Comparison of ENCODE assay signal across 8 mouse cellular contexts in the genomic region with DNA sequence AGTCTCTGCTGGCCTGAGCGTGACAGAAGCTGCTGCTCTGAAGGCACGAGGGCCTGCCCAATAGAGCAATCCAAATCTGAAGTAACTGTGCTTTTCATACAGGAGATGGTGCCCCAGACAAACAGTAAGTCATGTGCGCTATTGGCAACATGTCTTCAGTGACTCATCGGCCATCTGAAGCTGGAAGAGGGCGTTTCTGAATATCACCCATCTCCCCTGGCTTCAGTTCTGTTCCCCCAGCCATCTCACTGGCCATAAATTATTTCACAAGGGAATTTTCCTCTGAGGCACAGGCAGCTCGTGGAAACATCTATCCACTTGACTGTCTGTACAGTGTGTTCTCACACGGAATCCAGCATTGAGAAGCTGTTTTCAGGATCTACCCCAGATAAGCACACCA. TPM values are rescaled to one million over a fixed set of nuclear protein-coding genes. Genes with fewer than 3 reads are reported as not detected.
A peak's percentile ranks its signal among the peaks of the same experiment; 100 is the strongest.
DNase-seq lines count a peak whose midpoint lies in the region; ATAC-seq and TF ChIP-seq lines count a peak whose summit lies in the region.

No protein-coding gene starts in this region.

- no peak for DNase-seq in left cerebral cortex, adult 2 months (ENCODE audit: extremely low spot score in 1 of 2, low spot score in 2 of 2)
- DNase-seq in left cerebral cortex, postnatal 10 days (ENCODE audit: extremely low spot score in 1 of 2, low spot score in 2 of 2): no peak
- peak; percentile 60 for DNase-seq in adrenal gland, postnatal 10 days
- DNase-seq in gastrocnemius, adult 18-20 months (ENCODE audit: low spot score): peak; percentile 89
- peak; percentile 82 for DNase-seq in lung, postnatal 10 days
- no peak for DNase-seq in right cerebral cortex, postnatal 25 days
- no peak for DNase-seq in liver

- H3K27me3 ChIP-seq in intestine, postnatal 0 days (replicated peaks; ENCODE audit: control insufficient read depth, insufficient read depth, low read length): no peaks in the 10 kb centered on the region

- intact Hi-C loops in left cerebral cortex, adult 2 months (cut with DNase I): no loop called here
- intact Hi-C loops in left cerebral cortex, postnatal 10 days (cut with DNase I): no loop called here

- 50% methylated on average over 7 of the region's 7 CpGs for WGBS in intestine, postnatal 0 days

- no peak overlapping the region for H3K9ac ChIP-seq in intestine, postnatal 0 days (ENCODE audit: low read depth, low read length)

- 0 out of 2 replicates have a peak, but pooled peaks cover 4% of the 10 kb centered on the region for H3K4me1 ChIP-seq in intestine, postnatal 0 days (replicated peaks; ENCODE audit: control insufficient read depth, insufficient read depth, low read length)

- TF ChIP-seq CTCF in left cerebral cortex, adult 2 months (IDR thresholded peaks at IDR 0.05): no peak
- peak; percentile 34; the same call in 1 of the 2 replicates for TF ChIP-seq CTCF in intestine, postnatal 0 days (IDR thresholded peaks at IDR 0.05; ENCODE audit: low read depth)

- H3K4me3 ChIP-seq in left cerebral cortex, adult 2 months: no peak overlapping the region
- no peak overlapping the region for H3K4me3 ChIP-seq in intestine, postnatal 0 days (ENCODE audit: low read depth, low read length)

- no peaks in the 10 kb centered on the region for H3K9me3 ChIP-seq in intestine, postnatal 0 days (ENCODE audit: control insufficient read depth)

- ATAC-seq in intestine, postnatal 0 days: peak; percentile 39

- H3K36me3 ChIP-seq in intestine, postnatal 0 days (ENCODE audit: control insufficient read depth, insufficient read depth): peaks cover 32% of the 10 kb centered on the region

- H3K27ac ChIP-seq in left cerebral cortex, adult 2 months: peak overlapping the region; percentile 55; the same call in 1 of the 2 replicates
- H3K27ac ChIP-seq in intestine, postnatal 0 days (ENCODE audit: low read depth, low read length): peak overlapping the region; percentile 42

- H3K4me2 ChIP-seq in intestine, postnatal 0 days (replicated peaks; ENCODE audit: low read depth): 0 out of 2 replicates have a peak overlapping the region, but pooled peaks have one; percentile 4

RNA-seq across cellular contexts. Expression of a gene that starts 22.8 kb away (rescaled TPM):
- total RNA-seq in left cerebral cortex, adult 2 months (2021): 10 to 100 TPM; 25.9 to 30.6 TPM
- 10 to 100 TPM; 28.7 to 33.6 TPM for total RNA-seq in left cerebral cortex, postnatal 10 days (2021)
- total RNA-seq in adrenal gland, postnatal 10 days (2021): 10 to 100 TPM; 45.7 to 52.5 TPM
- 10 to 100 TPM; 42.5 to 47.7 TPM for total RNA-seq in gastrocnemius, adult 18-20 months (2021)
- polyA plus RNA-seq in intestine, postnatal 0 days (2015; fragmentation: Nextera tagmentation; extraction: Ambion mirVana): 86.5 and 86.9 TPM in 2 replicates

Comparison
In these comparisons a context has a peak if more than half of its experiments do, and no peak if none do; other contexts are left out.
1. DNase-seq: peak in adrenal gland, postnatal 10 days (single experiment), gastrocnemius, adult 18-20 months (single experiment) and lung, postnatal 10 days (single experiment); none in left cerebral cortex, adult 2 months (0 of 2), left cerebral cortex, postnatal 10 days (0 of 2), right cerebral cortex, postnatal 25 days (single experiment) and liver (single experiment).